Mouse (Mus musculus): ENCODE data around the gene Cfap45. TPM values are rescaled to one million over a fixed set of nuclear protein-coding genes. Genes with fewer than 3 reads are reported as not detected.

The Cfap45 gene
- polyA plus RNA-seq, 1 experiment from 2014 or later = 1.6 TPM

- no peaks in the 10 kb centered on the region for H3K9me3 ChIP-seq
- DNase-seq (ENCODE audit: extremely low spot score, low spot score) = no peak
- peaks cover 94% of the 10 kb centered on the region for H3K4me1 ChIP-seq
- peak overlapping the region; percentile 77 for H3K4me3 ChIP-seq
- WGBS = 22% methylated on average over 6 of the region's 6 CpGs
- peak overlapping the region; percentile 91 for H3K27ac ChIP-seq
- peaks cover 61% of the 10 kb centered on the region for H3K36me3 ChIP-seq (replicated peaks)
- peaks cover 10% of the 10 kb centered on the region for H3K27me3 ChIP-seq (ENCODE audit: poor library complexity, severe bottlenecking)
Observed at GRCm38 (mm10) chr1:172485821-172486220, 34.8 kb upstream of the Cfap45 start.

GRCm38 (mm10) chr1:172486236-172486635 lies 34.4 kb upstream of the Cfap45 start:
- H3K4me1 ChIP-seq = peaks cover 90% of the 10 kb centered on the region
- H3K36me3 ChIP-seq (replicated peaks) = peaks cover 65% of the 10 kb centered on the region
- 10% methylated on average over 4 of the region's 4 CpGs for WGBS
- H3K4me3 ChIP-seq = peak overlapping the region; percentile 77
- DNase-seq (ENCODE audit: extremely low spot score, low spot score) = peak; percentile 76
- H3K27ac ChIP-seq = peak overlapping the region; percentile 91
- H3K27me3 ChIP-seq (ENCODE audit: poor library complexity, severe bottlenecking) = peaks cover 6% of the 10 kb centered on the region
- no peaks in the 10 kb centered on the region for H3K9me3 ChIP-seq

GRCm38 (mm10) chr1:172486651-172487050 lies 34.0 kb upstream of the Cfap45 start:
- peak overlapping the region; percentile 77 for H3K4me3 ChIP-seq
- H3K9me3 ChIP-seq = no peaks in the 10 kb centered on the region
- WGBS = 29% methylated on average over 5 of the region's 5 CpGs
- peak overlapping the region; percentile 91 for H3K27ac ChIP-seq
- H3K27me3 ChIP-seq (ENCODE audit: poor library complexity, severe bottlenecking) = peaks cover 4% of the 10 kb centered on the region; the same call in 1 of the 2 replicates
- peaks cover 86% of the 10 kb centered on the region for H3K4me1 ChIP-seq
- H3K36me3 ChIP-seq (replicated peaks) = peaks cover 69% of the 10 kb centered on the region
- no peak for DNase-seq (ENCODE audit: extremely low spot score, low spot score)

- no peak overlapping the region for H3K27ac ChIP-seq
Observed at GRCm38 (mm10) chr1:172487859-172488258, 32.7 kb upstream of the Cfap45 start.

GRCm38 (mm10) chr1:172488831-172489230 lies 31.8 kb upstream of the Cfap45 start:
- WGBS = 78% methylated on average over 7 of the region's 7 CpGs
- peaks cover 91% of the 10 kb centered on the region for H3K36me3 ChIP-seq (replicated peaks)
- H3K9me3 ChIP-seq = no peaks in the 10 kb centered on the region
- no peak for DNase-seq (ENCODE audit: extremely low spot score, low spot score)
- H3K27ac ChIP-seq = no peak overlapping the region
- no peak overlapping the region for H3K4me3 ChIP-seq
- H3K4me1 ChIP-seq = peaks cover 65% of the 10 kb centered on the region
- peaks cover 4% of the 10 kb centered on the region; the same call in 1 of the 2 replicates for H3K27me3 ChIP-seq (ENCODE audit: poor library complexity, severe bottlenecking)

More at GRCm38 (mm10) chr1:172487859-172488258, 32.7 kb upstream of the Cfap45 start:
- Histone ChIP-seq H3K9me3 (no peaks in the 10 kb centered on the region), H3K4me1 (peaks cover 75% of the 10 kb centered on the region), H3K27me3 (ENCODE audit: poor library complexity, severe bottlenecking) (peaks cover 4% of the 10 kb centered on the region; the same call in 1 of the 2 replicates), H3K36me3 (replicated peaks) (peaks cover 81% of the 10 kb centered on the region), H3K4me3 (no peak overlapping the region)
- 90% methylated on average over 4 of the region's 4 CpGs for WGBS
- DNase-seq (ENCODE audit: extremely low spot score, low spot score) = no peak

GRCm38 (mm10) chr1:172489585-172490250 lies 30.9 kb upstream of the Cfap45 start:
- peak overlapping the region; percentile 29 for H3K4me3 ChIP-seq
- H3K27me3 ChIP-seq (ENCODE audit: poor library complexity, severe bottlenecking) = peaks cover 4% of the 10 kb centered on the region; the same call in 1 of the 2 replicates
- H3K27ac ChIP-seq = peak overlapping the region; percentile 22
- DNase-seq (ENCODE audit: extremely low spot score, low spot score) = no peak
- H3K4me1 ChIP-seq = peaks cover 57% of the 10 kb centered on the region
- no peaks in the 10 kb centered on the region for H3K9me3 ChIP-seq
- WGBS = 58% methylated on average over 12 of the region's 12 CpGs
- peaks cover 93% of the 10 kb centered on the region for H3K36me3 ChIP-seq (replicated peaks)

- 12% methylated on average over 10 of the region's 10 CpGs for WGBS
- peak overlapping the region; percentile 29 for H3K4me3 ChIP-seq
- peaks cover 51% of the 10 kb centered on the region for H3K4me1 ChIP-seq
- H3K27ac ChIP-seq = peak overlapping the region; percentile 22
- peak; percentile 90 for DNase-seq (ENCODE audit: extremely low spot score, low spot score)
- H3K9me3 ChIP-seq = no peaks in the 10 kb centered on the region
- peaks cover 93% of the 10 kb centered on the region for H3K36me3 ChIP-seq (replicated peaks)
- peaks cover 4% of the 10 kb centered on the region; the same call in 1 of the 2 replicates for H3K27me3 ChIP-seq (ENCODE audit: poor library complexity, severe bottlenecking)
Observed at GRCm38 (mm10) chr1:172490261-172490661, 30.3 kb upstream of the Cfap45 start.

- Histone ChIP-seq H3K27ac (no peak overlapping the region), H3K4me3 (no peak overlapping the region), H3K9me3 (no peaks in the 10 kb centered on the region), H3K4me1 (peaks cover 33% of the 10 kb centered on the region), H3K36me3 (replicated peaks) (peaks cover 100% of the 10 kb centered on the region), H3K27me3 (ENCODE audit: poor library complexity, severe bottlenecking) (peaks cover 4% of the 10 kb centered on the region; the same call in 1 of the 2 replicates)
- 94% methylated on average over 8 of the region's 8 CpGs for WGBS
- no peak for DNase-seq (ENCODE audit: extremely low spot score, low spot score)
Observed at GRCm38 (mm10) chr1:172492047-172492446, 28.6 kb upstream of the Cfap45 start.

GRCm38 (mm10) chr1:172493516-172493915 lies 27.1 kb upstream of the Cfap45 start:
- peaks cover 15% of the 10 kb centered on the region for H3K27me3 ChIP-seq (ENCODE audit: poor library complexity, severe bottlenecking)
- no peak for DNase-seq (ENCODE audit: extremely low spot score, low spot score)
- no peak overlapping the region for H3K27ac ChIP-seq
- peaks cover 19% of the 10 kb centered on the region for H3K4me1 ChIP-seq
- no peaks in the 10 kb centered on the region for H3K9me3 ChIP-seq
- peaks cover 100% of the 10 kb centered on the region for H3K36me3 ChIP-seq (replicated peaks)
- WGBS = 86% methylated on average over 6 of the region's 6 CpGs
- no peak overlapping the region for H3K4me3 ChIP-seq

GRCm38 (mm10) chr1:172496030-172496429 lies 24.6 kb upstream of the Cfap45 start:
- no peaks in the 10 kb centered on the region for H3K9me3 ChIP-seq
- no peak for DNase-seq (ENCODE audit: extremely low spot score, low spot score)
- no peak overlapping the region for H3K4me3 ChIP-seq
- H3K27me3 ChIP-seq (ENCODE audit: poor library complexity, severe bottlenecking) = peaks cover 37% of the 10 kb centered on the region
- H3K4me1 ChIP-seq = peaks cover 21% of the 10 kb centered on the region
- no peak overlapping the region for H3K27ac ChIP-seq
- 81% methylated on average over 17 of the region's 17 CpGs for WGBS
- H3K36me3 ChIP-seq (replicated peaks) = peaks cover 82% of the 10 kb centered on the region

- no peak for DNase-seq (ENCODE audit: extremely low spot score, low spot score)
- H3K4me3 ChIP-seq = no peak overlapping the region
- no peak overlapping the region for H3K27ac ChIP-seq
- peaks cover 51% of the 10 kb centered on the region for H3K27me3 ChIP-seq (ENCODE audit: poor library complexity, severe bottlenecking)
- H3K9me3 ChIP-seq = no peaks in the 10 kb centered on the region
- H3K4me1 ChIP-seq = peaks cover 35% of the 10 kb centered on the region
- 83% methylated on average over 10 of the region's 10 CpGs for WGBS
- peaks cover 68% of the 10 kb centered on the region for H3K36me3 ChIP-seq (replicated peaks)
Observed at GRCm38 (mm10) chr1:172497428-172497827, 23.2 kb upstream of the Cfap45 start.

- Histone ChIP-seq H3K4me3 (peak within 1 kb of the TSS; percentile 56), H3K27me3 (ENCODE audit: poor library complexity, severe bottlenecking) (peaks cover 64% of the 10 kb centered on the region), H3K27ac (peak within 1 kb of the TSS; percentile 77), H3K9me3 (no peaks in the 10 kb centered on the region), H3K36me3 (replicated peaks) (peaks cover 43% of the 10 kb centered on the region), H3K4me1 (peaks cover 59% of the 10 kb centered on the region)
- DNase-seq (ENCODE audit: extremely low spot score, low spot score) = peak; percentile 69
- WGBS = under 1% methylated on average over 30 of the region's 30 CpGs
Observed at GRCm38 (mm10) chr1:172499765-172500441, 20.7 kb upstream of the Cfap45 start, which contains the start of gene Tagln2. Gene Tagln2, plus strand, starts transcription at chr1:172500047.

All from forebrain, embryonic 10.5 days (tissue).